Mouse (Mus musculus): ENCODE results near the gene Amt. TPM values are rescaled to one million over a fixed set of nuclear protein-coding genes. Genes with fewer than 3 reads are reported as not detected.
A peak's percentile ranks its signal among the peaks of the same experiment; 100 is the strongest.
"Not testable (repeated sequence)": the region's sequence is repeated elsewhere in the genome, so short reads cannot be mapped to it uniquely, and the experiment has no call there.

Gene Amt
- polyA plus RNA-seq, 1 experiment: 84.2 TPM

GRCm38 (mm10) chr9:108318462-108318861 lies 21.8 kb downstream of the Amt start:
- TF ChIP-seq CTCF (conservative IDR thresholded peaks at IDR 0.05; ENCODE audit: insufficient read depth, insufficient read length, low read depth, low read length) (no peak), POLR2A (IDR thresholded peaks at IDR 0.05; ENCODE audit: low read depth, low read length) (no peak)
- no peaks in the 10 kb centered on the region; the same call in 1 of the 2 replicates for H3K36me3 ChIP-seq (ENCODE audit: control insufficient read depth, insufficient read depth, low read length)
- 56% methylated on average over 2 of the region's 2 CpGs for WGBS

GRCm38 (mm10) chr9:108322054-108322453 lies 25.4 kb downstream of the Amt start:
- H3K27ac ChIP-seq (ENCODE audit: insufficient read depth, low read depth, low read length); H3K27me3 ChIP-seq (replicated peaks; ENCODE audit: control insufficient read depth, insufficient read depth, low read length); H3K36me3 ChIP-seq (ENCODE audit: control insufficient read depth, insufficient read depth, low read length); H3K4me3 ChIP-seq (ENCODE audit: insufficient read depth, low read depth, low read length); DNase-seq: not testable (repeated sequence)
- H3K4me1 ChIP-seq (ENCODE audit: control insufficient read depth, insufficient read depth, low read length): peaks cover 22% of the 10 kb centered on the region; the same call in 1 of the 2 replicates
- WGBS: 76% methylated on average over 7 of the region's 7 CpGs

More at GRCm38 (mm10) chr9:108318462-108318861, 21.8 kb downstream of the Amt start:
- Histone ChIP-seq H3K4me3 (ENCODE audit: insufficient read depth, low read depth, low read length) (no peak overlapping the region), H3K4me1 (ENCODE audit: control insufficient read depth, insufficient read depth, low read length) (peaks cover 11% of the 10 kb centered on the region; the same call in 1 of the 2 replicates), H3K27me3 (replicated peaks; ENCODE audit: control insufficient read depth, insufficient read depth, low read length) (no peaks in the 10 kb centered on the region), H3K27ac (ENCODE audit: insufficient read depth, low read depth, low read length) (no peak overlapping the region)
- DNase-seq: no peak

- 81% methylated on average over 1 of the region's 1 CpGs for WGBS
- H3K4me3 ChIP-seq (ENCODE audit: insufficient read depth, low read depth, low read length): no peak overlapping the region
- no peak for TF ChIP-seq CTCF (conservative IDR thresholded peaks at IDR 0.05; ENCODE audit: insufficient read depth, insufficient read length, low read depth, low read length)
- TF ChIP-seq POLR2A (IDR thresholded peaks at IDR 0.05; ENCODE audit: low read depth, low read length): no peak
- peaks cover 22% of the 10 kb centered on the region; the same call in 1 of the 2 replicates for H3K4me1 ChIP-seq (ENCODE audit: control insufficient read depth, insufficient read depth, low read length)
- no peak overlapping the region for H3K27ac ChIP-seq (ENCODE audit: insufficient read depth, low read depth, low read length)
- DNase-seq: no peak
- peaks cover 7% of the 10 kb centered on the region for H3K36me3 ChIP-seq (ENCODE audit: control insufficient read depth, insufficient read depth, low read length)
- H3K27me3 ChIP-seq (replicated peaks; ENCODE audit: control insufficient read depth, insufficient read depth, low read length): no peaks in the 10 kb centered on the region
Measured at GRCm38 (mm10) chr9:108324784-108325183, 28.1 kb downstream of the Amt start.

- DNase-seq: no peak
- 91% methylated on average over 2 of the region's 2 CpGs for WGBS
- no peak overlapping the region for H3K27ac ChIP-seq (ENCODE audit: insufficient read depth, low read depth, low read length)
- TF ChIP-seq CTCF (conservative IDR thresholded peaks at IDR 0.05; ENCODE audit: insufficient read depth, insufficient read length, low read depth, low read length) (no peak), POLR2A (IDR thresholded peaks at IDR 0.05; ENCODE audit: low read depth, low read length) (no peak)
- peaks cover 7% of the 10 kb centered on the region for H3K36me3 ChIP-seq (ENCODE audit: control insufficient read depth, insufficient read depth, low read length)
- H3K27me3 ChIP-seq (replicated peaks; ENCODE audit: control insufficient read depth, insufficient read depth, low read length): no peaks in the 10 kb centered on the region
- H3K4me1 ChIP-seq (ENCODE audit: control insufficient read depth, insufficient read depth, low read length): peaks cover 20% of the 10 kb centered on the region; the same call in 1 of the 2 replicates
- H3K4me3 ChIP-seq (ENCODE audit: insufficient read depth, low read depth, low read length): no peak overlapping the region
Measured at GRCm38 (mm10) chr9:108325811-108326210, 29.2 kb downstream of the Amt start.

GRCm38 (mm10) chr9:108337848-108338550 lies 41.3 kb downstream of the Amt start:
- peaks cover 6% of the 10 kb centered on the region for H3K36me3 ChIP-seq (ENCODE audit: control insufficient read depth, insufficient read depth, low read length)
- no peak overlapping the region for H3K4me3 ChIP-seq (ENCODE audit: insufficient read depth, low read depth, low read length)
- 57% methylated on average over 10 of the region's 10 CpGs for WGBS
- H3K27ac ChIP-seq (ENCODE audit: insufficient read depth, low read depth, low read length): peak overlapping the region; percentile 90
- H3K4me1 ChIP-seq (ENCODE audit: control insufficient read depth, insufficient read depth, low read length): peaks cover 14% of the 10 kb centered on the region; the same call in 1 of the 2 replicates
- H3K27me3 ChIP-seq (replicated peaks; ENCODE audit: control insufficient read depth, insufficient read depth, low read length): no peaks in the 10 kb centered on the region
- TF ChIP-seq CTCF (conservative IDR thresholded peaks at IDR 0.05; ENCODE audit: insufficient read depth, insufficient read length, low read depth, low read length) (no peak), POLR2A (IDR thresholded peaks at IDR 0.05; ENCODE audit: low read depth, low read length) (no peak)
- peak; percentile 9 for DNase-seq

GRCm38 (mm10) chr9:108338551-108338885 lies 41.9 kb downstream of the Amt start:
- H3K36me3 ChIP-seq (ENCODE audit: control insufficient read depth, insufficient read depth, low read length): peaks cover 6% of the 10 kb centered on the region
- TF ChIP-seq CTCF (conservative IDR thresholded peaks at IDR 0.05; ENCODE audit: insufficient read depth, insufficient read length, low read depth, low read length) (no peak), POLR2A (IDR thresholded peaks at IDR 0.05; ENCODE audit: low read depth, low read length) (no peak)
- H3K4me1 ChIP-seq (ENCODE audit: control insufficient read depth, insufficient read depth, low read length): peaks cover 19% of the 10 kb centered on the region; the same call in 1 of the 2 replicates
- no peak overlapping the region for H3K4me3 ChIP-seq (ENCODE audit: insufficient read depth, low read depth, low read length)
- DNase-seq: no peak
- H3K27ac ChIP-seq (ENCODE audit: insufficient read depth, low read depth, low read length): peak overlapping the region; percentile 90
- 17% methylated on average over 6 of the region's 6 CpGs for WGBS
- no peaks in the 10 kb centered on the region for H3K27me3 ChIP-seq (replicated peaks; ENCODE audit: control insufficient read depth, insufficient read depth, low read length)

- WGBS: under 1% methylated on average over 49 of the region's 49 CpGs
Measured at GRCm38 (mm10) chr9:108338886-108339781, 42.5 kb downstream of the Amt start, which contains the start of gene Gpx1. Gene Gpx1 (plus strand): TSS chr9:108338903.

More at GRCm38 (mm10) chr9:108338886-108339781, 42.5 kb downstream of the Amt start, which contains the start of gene Gpx1:
- TF ChIP-seq CTCF (conservative IDR thresholded peaks at IDR 0.05; ENCODE audit: insufficient read depth, insufficient read length, low read depth, low read length) (no peak), POLR2A (IDR thresholded peaks at IDR 0.05; ENCODE audit: low read depth, low read length) (peak; percentile 98)
- Histone ChIP-seq H3K27ac (ENCODE audit: insufficient read depth, low read depth, low read length) (peak within 1 kb of the TSS; percentile 97), H3K36me3 (ENCODE audit: control insufficient read depth, insufficient read depth, low read length) (peaks cover 6% of the 10 kb centered on the region), H3K4me1 (ENCODE audit: control insufficient read depth, insufficient read depth, low read length) (peaks cover 22% of the 10 kb centered on the region; the same call in 1 of the 2 replicates), H3K4me3 (ENCODE audit: insufficient read depth, low read depth, low read length) (peak within 1 kb of the TSS; percentile 88), H3K27me3 (replicated peaks; ENCODE audit: control insufficient read depth, insufficient read depth, low read length) (no peaks in the 10 kb centered on the region)
- DNase-seq: peak; percentile 98
